Mouse (Mus musculus) kidney, adult 2 months (tissue): ENCODE data around the gene Col5a3.

Experiments
- CTCF ChIP-seq: fragments of 200-500 bp; conservative IDR thresholded peaks from 2 replicates; pipeline ENCODE4 v1.5.1; 2011; ENCODE audit warnings: low read depth, mild to moderate bottlenecking, control low read depth, low read length, moderate library complexity, mixed read lengths; ENCODE audit not compliant: insufficient read depth, insufficient read length
- POLR2A ChIP-seq: fragments of 200-500 bp; IDR thresholded peaks from one replicate; pipeline ENCODE4 v1.6.1; 2011; ENCODE audit warnings: low read depth, low read length, control low read depth

GRCm38 (mm10) chr9:20758896-20759295, 56.0 kb downstream of the Col5a3 start:
- no peak for TF ChIP-seq POLR2A
- no peak for TF ChIP-seq CTCF
